Mouse (Mus musculus) embryonic fibroblast, embryonic 13.5 days (primary cell): Measurements from ENCODE around the gene Polr2l.

ENCODE experiments used
- CTCF ChIP-seq: IDR thresholded peaks from 2 replicates; pipeline ENCODE4 v1.5.1; 2011; ENCODE audit warnings: mild to moderate bottlenecking, control low read depth, low read length, moderate library complexity, borderline replicate concordance; ENCODE audit not compliant: insufficient read depth
- POLR2A ChIP-seq: IDR thresholded peaks from 2 replicates; pipeline ENCODE4 v1.6.1; 2011; ENCODE audit warnings: low read depth, mild to moderate bottlenecking, control low read depth, low read length, moderate library complexity

GRCm38 (mm10) chr7:141428701-141429100 lies 46.2 kb downstream of the Polr2l start:
- TF ChIP-seq CTCF = no peak
- no peak for TF ChIP-seq POLR2A
